Mouse (Mus musculus) B cell, adult (primary cell): ENCODE measurements around the gene Vamp9. TPM values are rescaled to one million over a fixed set of nuclear protein-coding genes. Genes with fewer than 3 reads are reported as not detected.

Source experiments
- total RNA-seq: library from RNA; stranded (reverse); gene quantifications from 4 replicates; pipeline ENCODE4 v1.2.4, GENCODE M21; 2023; ENCODE audit not compliant: inconsistent age

Vamp9 gene
- total RNA-seq = not detected in 4 replicates

DNA sequence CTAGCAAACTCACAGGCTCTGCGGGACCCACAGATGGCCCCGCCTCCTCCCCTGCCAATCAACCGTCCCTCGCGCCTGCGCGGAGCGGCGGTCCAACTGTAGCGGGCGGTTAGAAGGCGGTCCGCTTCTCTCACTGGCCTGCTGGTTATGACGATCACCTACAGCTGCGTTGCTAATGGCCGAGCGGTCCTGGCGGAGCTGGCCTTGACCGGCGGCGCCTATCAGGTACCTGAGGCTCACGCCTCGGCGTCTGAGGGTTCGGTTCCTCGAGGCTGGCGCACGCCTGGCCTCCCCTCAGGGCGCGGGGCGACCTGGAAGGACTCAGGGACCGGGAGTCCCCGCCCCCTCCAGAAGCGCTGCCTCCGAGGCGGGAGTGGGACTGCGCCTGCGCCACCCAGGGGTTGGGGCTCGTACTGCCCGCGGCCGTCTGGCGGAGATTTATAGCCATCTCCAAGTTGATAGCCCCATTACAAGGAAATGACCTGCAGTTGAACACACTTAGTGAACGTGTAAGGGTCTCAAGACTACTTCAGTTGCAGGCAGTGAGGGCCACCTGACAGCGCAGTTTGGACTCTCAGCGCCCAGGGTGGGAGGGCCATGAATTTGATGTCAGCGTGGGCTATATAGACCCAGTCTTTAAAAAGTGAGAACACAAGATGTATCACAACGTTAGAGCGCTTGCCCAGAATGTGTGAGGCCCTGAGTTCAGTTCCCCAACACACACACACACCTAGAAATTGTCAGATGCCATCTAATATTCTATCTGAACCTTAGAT, at the start of gene Vamp9:
Gene Vamp9 (plus strand): TSS at position 74 of the 776 bp plus-strand sequence.

DNA sequence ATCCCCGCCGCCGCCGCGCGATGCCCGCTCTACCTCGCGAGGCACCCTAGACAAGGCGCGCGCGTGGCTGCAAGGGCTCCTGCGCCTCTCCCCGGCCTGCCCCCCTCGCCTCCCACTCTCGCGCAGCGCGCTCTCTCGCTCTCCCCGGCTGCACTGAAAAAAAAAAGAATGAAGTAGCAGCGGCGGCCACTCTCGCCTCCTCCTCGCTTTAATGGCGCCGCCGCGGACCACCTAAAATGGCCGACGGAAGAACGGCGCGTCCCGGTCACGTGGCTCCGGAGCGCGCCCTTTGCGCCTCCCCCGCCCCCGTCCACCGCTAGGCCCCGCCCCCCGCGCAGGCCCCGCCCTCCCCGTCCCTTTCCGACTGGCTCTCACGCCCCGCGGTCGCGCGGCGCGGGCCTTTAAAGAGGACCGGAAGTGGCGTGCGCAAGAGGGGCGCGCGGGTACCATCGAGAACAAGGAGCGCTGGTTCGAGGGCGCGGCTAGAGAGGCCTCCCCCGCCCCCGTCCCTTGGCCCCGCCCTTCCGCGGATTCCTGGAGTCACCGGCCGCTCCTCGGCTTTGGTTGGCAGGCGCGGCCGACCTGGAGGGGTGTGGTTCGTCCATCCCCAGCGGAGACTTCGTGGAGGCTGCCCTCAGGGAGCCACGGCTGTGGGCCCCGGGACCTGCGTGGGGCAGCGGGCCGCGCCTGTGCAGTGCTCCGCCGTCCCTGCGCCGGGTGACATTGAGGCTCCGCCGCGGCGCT, 72.8 kb downstream of the Vamp9 start, which contains the start of the genes Hnrnpd and 4930524J08Rik:
Gene Hnrnpd (minus strand): TSS at position 240 of the 744 bp plus-strand sequence.
Gene 4930524J08Rik (plus strand): TSS at position 363 of the 744 bp plus-strand sequence.

Other genes starting within 250 kb of the Vamp9 start
- gene Rasgef1b, start 177.2 kb upstream of the Vamp9 start, total RNA-seq = 241 to 272 TPM (median 244 TPM) in 4 replicates
- 298 to 319 TPM (median 310 TPM) in 4 replicates for gene Hnrnpd, start 72.7 kb downstream of the Vamp9 start, total RNA-seq
- gene 4930524J08Rik, start 72.8 kb downstream of the Vamp9 start, total RNA-seq = 1.9 to 3.1 TPM (median 2.6 TPM) in 3 of 4 replicates, not detected in the other
- 358 to 381 TPM (median 371 TPM) in 4 replicates for gene Hnrnpdl, start 133.4 kb downstream of the Vamp9 start, total RNA-seq
- 18.6 to 22.8 TPM (median 21.2 TPM) in 4 replicates for gene Enoph1, start 133.7 kb downstream of the Vamp9 start, total RNA-seq